Mouse (Mus musculus) megakaryocyte-erythroid progenitor cell, adult 5-6 weeks (primary cell): Measurements from ENCODE around the gene Serpinb13. TPM values are rescaled to one million over a fixed set of nuclear protein-coding genes. Genes with fewer than 3 reads are reported as not detected.
A peak's percentile ranks its signal among the peaks of the same experiment; 100 is the strongest.
"Not testable (repeated sequence)": the region's sequence is repeated elsewhere in the genome, so short reads cannot be mapped to it uniquely, and the experiment has no call there.

Experiments
- ATAC-seq: replicated peaks from 2 replicates; pipeline ENCODE4 v1.8.0; 2016; ENCODE audit warnings: mild to moderate bottlenecking, inconsistent platforms; ENCODE audit not compliant: severe bottlenecking, poor library complexity, low FRiP score, low TSS enrichment
- total RNA-seq, 2 experiments: library from RNA; stranded (forward) in 1 of 2; stranded (reverse) in 1 of 2; fragments of 200-1000, 215-1000 nt in 1 of 2; fragments of >200 nt in 1 of 2; fragmentation: Nextera tagmentation in 1 of 2; gene quantifications; 2 replicates each; pipeline ENCODE4 v1.2.3; 2014 to 2017

The Serpinb13 gene
- total RNA-seq (2014; fragmentation: Nextera tagmentation) (not detected in 2 replicates), total RNA-seq (2017) (not detected in 2 replicates)

DNA sequence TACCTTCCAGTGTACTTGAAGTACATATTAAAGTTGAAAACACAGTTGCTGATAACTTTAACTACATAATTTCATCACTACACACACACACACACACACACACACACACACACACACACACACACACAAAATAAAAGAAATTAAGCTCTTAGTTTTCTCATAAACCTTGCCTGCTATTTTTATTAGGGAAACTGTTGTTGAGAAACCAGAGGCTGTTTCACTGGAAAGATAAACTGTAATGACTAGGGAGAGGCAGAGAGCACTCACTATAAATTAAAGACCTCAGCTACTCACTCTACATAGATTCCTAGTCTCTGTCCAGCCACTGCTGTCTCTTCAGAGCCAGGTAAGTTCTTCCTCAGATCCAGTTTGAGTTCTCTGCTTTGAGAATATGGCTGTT, at the start of gene Serpinb13:
Gene Serpinb13 (plus strand): TSS at position 301 of the 400 bp plus-strand sequence.
- no peak for ATAC-seq

DNA sequence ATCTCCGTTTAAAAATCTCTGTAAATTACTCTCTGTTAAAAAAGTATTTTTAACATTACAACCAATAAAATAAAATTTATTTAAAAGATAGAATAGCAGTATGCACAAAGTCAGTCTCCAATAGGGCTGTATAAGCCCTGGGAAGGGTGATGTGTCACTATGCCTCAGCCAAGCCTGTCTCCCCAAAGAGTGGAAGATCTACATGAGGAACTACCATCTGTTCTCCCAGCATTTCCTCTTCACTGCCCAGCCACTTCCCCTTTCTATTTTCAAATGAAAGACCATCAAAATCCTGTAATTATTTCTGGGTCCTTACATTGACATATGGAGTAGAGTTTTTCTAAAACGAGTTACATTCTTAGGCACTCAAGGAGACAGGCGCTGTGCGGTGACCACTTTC, 48.8 kb upstream of the Serpinb13 start:
- no peak for ATAC-seq

DNA sequence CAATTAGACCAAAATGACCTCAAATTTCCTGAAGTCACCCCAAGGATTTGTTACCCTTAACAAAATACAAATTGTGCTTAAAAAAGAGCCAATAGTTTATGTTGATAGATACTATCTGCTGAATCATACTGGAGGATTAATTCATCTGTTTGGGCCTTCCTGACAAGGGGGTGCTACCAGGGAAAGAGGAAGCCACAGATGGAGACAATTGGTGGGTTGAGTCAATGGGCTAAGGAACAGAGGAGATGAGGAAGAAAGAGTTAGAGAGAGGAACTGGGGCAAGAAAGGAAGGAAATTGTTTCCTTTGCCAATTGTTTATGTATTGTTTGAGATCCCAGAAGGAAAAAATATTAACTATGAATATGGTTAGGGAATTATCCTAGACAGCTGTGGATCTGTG, 47.1 kb upstream of the Serpinb13 start:
- no peak for ATAC-seq

DNA sequence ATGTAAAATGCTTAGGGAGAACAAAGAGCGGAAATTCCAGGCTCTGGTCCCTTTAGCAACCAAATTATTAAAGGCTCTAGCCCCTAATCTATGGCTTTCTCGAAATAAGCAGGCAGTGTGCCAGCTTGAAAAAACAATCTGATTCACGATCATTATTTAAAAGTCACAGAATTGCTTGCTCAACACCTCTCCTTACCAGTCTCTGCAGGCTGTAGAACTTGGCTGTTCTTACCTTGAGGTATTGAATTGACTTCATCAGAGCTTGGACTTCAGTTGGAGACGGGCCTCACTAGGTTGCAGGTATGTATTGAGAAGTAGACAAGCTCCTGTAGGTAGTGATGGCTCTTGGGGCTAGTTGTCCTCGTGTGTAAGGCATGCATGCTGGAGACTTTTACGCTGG, 46.5 kb upstream of the Serpinb13 start, which contains the start of gene Serpinb12:
Gene Serpinb12 (plus strand): TSS at position 185 of the 400 bp plus-strand sequence.
- no peak for ATAC-seq

DNA sequence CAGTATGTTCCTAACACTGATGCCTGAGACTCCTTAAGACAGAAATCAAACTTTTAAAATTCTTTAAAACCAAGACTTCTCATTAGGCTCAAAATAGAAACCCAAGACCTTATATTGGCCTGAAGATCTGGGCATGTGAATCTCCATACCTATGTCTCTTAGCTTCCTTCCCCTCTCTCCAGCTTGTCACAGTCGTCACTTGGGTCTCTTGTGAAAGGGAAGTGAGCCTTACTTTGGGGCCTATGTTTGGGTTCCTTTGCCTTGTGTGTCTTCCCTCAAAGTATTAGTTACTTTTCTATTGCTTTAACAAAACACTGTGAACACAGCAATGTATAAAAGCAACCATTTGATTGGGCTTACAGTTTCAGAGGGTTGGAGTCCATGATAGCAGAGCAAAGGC, 33.6 kb upstream of the Serpinb13 start:
- ATAC-seq = no peak

DNA sequence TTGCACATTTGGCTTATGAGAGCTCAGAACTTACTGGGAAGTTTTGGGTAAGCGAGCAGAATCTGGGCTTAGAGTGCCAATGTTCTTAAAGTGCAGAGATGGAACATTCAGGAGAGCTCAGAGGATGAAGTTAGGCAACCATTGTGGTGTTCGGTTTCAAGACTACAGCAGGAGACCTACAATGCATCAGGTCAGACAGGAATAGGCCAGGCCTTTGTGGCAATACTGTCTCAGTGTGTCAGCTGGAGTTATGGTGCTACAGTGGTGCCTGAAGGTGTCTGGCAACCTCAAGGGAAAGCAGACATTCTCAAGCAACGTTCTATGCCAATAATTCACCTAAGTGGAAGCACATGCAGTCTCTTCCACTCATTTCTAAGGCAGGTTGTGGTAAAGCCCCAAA, 20.8 kb upstream of the Serpinb13 start:
- no peak for ATAC-seq

DNA sequence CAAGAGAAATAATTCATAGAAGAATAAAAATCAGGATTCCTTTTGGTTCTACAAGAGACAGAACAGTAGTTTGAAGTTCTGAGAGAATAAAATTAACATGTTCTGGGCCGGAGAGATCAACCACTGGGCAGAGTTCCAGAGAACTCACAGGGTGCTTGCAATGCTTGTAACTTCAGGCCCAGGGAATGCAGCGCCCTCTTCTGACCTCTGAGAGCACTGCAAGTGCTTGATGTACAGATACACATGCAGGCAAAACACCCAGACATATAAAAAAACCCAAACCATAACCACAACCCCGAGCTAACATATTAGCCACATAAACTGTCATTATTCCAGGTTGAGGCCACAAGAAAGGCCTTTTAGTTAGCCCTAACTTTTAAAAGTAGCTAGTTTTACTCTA, 19.8 kb upstream of the Serpinb13 start:
- ATAC-seq = peak; percentile 61

DNA sequence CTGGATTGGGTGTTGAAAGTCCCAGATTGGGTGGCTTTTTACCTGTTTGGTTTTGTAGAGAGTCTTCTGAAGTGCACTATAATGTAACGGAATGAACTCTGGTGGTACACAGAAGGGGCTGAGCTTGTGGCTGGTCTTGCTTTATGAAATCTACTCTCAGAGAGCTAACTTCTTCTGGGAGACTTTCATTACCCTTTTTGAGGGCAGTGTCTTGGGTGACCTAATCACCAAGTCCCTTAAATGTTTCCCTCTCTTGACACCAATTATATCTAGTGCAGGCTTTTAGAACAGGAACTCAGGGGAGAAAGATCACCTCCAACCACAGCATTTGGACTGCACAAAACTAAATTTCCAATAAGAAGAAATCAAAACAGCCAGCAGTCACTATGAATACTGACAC, 2.3 kb downstream of the Serpinb13 start:
- ATAC-seq = no peak

DNA sequence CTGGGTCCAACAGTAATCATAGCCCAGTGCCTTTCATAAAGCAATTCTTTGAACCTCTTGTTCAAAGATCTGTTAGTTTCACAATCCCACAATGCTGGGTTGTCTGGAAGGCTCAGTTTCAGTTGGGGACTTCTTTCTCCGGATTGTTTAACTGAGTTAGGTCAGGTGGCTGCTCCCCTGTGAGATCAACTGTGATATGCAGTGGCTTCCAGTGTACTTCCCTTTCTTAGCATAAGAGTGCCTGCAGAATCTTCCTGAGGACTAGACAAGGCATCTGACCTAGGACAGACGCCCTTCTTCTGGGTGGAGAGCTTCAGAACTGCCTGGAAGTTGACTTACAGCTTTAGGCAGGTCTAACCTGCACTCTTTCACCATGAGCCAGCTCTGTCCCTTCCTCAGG, 3.1 kb downstream of the Serpinb13 start:
- ATAC-seq = no peak

DNA sequence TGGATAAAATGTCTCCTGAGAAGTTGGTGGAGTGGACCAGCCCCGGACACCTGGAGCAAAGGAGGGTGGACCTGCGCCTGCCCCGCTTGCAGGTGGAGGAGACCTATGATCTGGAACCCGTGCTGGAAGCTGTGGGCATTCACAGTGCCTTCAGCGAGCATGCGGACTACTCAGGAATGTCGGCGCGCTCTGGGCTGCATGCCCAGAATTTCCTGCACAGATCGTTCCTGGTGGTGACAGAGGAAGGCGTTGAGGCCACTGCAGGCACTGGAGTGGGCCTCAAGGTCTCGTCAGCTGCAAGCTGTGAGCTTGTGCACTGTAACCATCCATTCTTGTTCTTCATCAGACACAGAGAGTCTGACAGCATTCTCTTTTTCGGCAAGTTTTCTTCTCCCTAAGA, 19.6 kb downstream of the Serpinb13 start:
- ATAC-seq = no peak

DNA sequence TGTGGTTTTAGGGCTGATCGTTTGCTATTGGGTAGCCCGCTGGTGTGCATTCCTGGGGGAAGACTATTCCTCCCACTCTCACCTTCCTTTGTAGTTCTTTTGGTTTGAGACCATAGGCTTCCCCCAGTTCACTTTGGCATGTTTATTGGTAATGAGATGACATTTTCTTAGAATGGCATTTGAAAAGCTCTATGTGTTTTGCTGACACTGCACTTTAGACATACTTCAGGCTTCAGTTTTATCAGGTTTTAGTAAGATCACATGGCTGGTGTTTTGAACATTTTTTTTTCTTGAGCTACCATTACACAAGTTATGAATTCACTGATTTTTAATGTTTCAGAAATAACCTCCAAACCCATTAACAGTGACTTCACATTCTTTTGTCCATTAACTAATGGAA, 21.0 kb downstream of the Serpinb13 start:
- no peak for ATAC-seq

DNA sequence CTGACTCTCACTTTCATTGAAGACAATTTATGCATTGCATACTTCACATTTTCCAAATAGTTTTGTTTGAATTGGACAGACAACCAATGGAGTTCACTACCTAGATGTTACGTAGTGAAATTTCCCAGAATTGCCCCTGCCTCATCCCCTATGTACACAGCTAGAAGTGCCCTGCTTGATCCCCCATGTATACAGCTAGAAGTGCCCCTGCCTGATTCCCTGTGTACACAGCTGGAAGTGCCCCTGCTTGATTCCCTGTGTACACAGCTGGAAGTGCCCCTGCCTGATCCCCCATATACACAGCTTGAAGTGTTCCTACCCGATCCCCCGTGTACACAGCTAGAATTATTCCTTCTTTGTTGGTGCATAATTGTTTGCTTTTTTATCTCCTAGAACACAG, 25.5 kb downstream of the Serpinb13 start:
- no peak for ATAC-seq

DNA sequence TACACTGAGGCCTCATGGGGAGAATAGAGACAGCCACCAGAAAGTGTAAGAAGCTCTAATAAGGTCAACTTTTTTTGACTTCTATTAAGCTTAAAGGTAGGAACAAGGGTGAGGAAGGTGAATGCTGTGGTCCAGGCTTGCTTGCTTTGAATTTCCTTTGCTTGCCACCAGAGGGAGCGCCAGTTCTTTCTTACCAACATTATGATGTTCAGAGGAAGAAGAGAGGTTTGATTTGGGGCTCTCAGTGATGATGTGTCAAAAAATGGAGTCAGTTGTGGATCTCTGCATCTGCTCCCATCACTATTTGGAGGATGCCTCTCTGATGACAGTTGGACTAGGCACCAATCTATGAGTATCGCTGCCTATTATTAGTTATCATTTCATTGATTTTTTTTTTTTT, 33.7 kb downstream of the Serpinb13 start:
- peak; percentile 70; the same call in 1 of the 2 replicates for ATAC-seq

DNA sequence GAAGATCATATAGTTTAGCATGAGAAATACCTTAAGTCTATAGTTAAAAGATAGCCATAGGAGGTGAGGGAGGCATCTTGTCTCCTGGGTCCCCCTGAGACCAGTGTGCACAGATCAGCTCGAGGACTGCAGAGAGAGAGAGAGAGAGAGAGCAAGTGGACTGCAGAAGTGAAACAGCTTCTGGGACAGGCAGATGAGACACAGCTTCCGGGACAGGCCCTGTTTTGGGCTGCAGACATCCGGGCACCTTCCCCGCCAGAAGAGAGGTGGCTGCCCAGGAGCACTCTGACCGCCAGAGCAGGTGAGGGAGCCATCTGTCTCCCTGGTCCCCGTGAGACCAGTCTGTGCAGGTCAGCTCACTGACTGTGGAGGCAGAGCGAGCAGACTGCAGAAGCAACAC, 34.4 kb downstream of the Serpinb13 start:
- ATAC-seq = no peak

DNA sequence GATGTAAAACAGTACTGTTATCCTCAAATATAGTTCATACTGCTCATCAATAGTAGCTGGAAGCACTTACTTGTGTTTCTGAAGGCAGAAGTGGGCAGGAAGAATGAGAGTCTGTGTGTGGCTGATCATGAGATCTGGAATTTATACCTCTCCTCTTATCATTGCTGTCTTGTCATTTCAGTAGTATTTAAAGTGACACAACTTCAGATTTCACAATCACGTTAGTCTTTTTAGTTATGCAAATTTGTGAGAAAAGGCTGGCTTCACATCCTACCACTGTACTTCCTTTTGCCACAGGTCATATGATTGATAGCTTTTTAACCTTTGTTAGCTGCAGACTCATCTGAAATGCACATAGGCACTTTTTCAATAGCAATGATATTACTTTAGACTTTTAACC, 45.1 kb downstream of the Serpinb13 start:
- ATAC-seq = no peak

DNA sequence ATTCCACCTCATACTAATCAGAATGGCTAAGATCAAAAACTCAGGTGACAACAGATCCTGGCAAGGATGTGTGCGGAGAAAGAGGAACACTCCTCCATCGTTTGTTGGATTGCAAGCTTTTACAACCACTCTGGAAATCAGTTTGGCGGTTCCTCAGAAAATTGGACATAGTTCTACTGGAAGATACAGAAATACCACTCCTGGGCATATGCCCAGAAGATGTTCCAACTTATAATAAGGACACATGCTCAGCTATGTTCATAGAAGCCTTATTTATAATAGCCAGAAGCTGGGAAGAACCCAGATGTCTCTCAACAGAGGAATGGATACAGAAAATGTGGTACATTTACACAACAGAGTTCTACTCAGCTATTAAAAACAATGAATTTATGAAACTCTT, 53.5 kb downstream of the Serpinb13 start:
- ATAC-seq = not testable (repeated sequence)

Other genes starting within 250 kb of the Serpinb13 start
- 9.4 and 10.2 TPM in 2 replicates for gene Kdsr, start 221.3 kb upstream of the Serpinb13 start, total RNA-seq (2014; fragmentation: Nextera tagmentation)
- 31.7 and 35.8 TPM in 2 replicates for gene Kdsr, start 221.3 kb upstream of the Serpinb13 start, total RNA-seq (2017)
- gene Vps4b, start 184.3 kb upstream of the Serpinb13 start, total RNA-seq (2014; fragmentation: Nextera tagmentation) = 38.1 and 76.7 TPM in 2 replicates
- gene Vps4b, start 184.3 kb upstream of the Serpinb13 start, total RNA-seq (2017) = 68.8 and 105 TPM in 2 replicates
- not detected in 2 replicates for gene Serpinb5, start 119.8 kb upstream of the Serpinb13 start, total RNA-seq (2014; fragmentation: Nextera tagmentation)
- not detected in 2 replicates for gene Serpinb5, start 119.8 kb upstream of the Serpinb13 start, total RNA-seq (2017)
- not detected in 2 replicates for gene Serpinb12, start 46.5 kb upstream of the Serpinb13 start, total RNA-seq (2014; fragmentation: Nextera tagmentation)
- not detected in 2 replicates for gene Serpinb12, start 46.5 kb upstream of the Serpinb13 start, total RNA-seq (2017)
- gene Serpinb3a, start 71.3 kb downstream of the Serpinb13 start, total RNA-seq (2014; fragmentation: Nextera tagmentation) = not detected in 2 replicates
- not detected in 2 replicates for gene Serpinb3a, start 71.3 kb downstream of the Serpinb13 start, total RNA-seq (2017)
- gene Serpinb3d, start 102.5 kb downstream of the Serpinb13 start, total RNA-seq (2014; fragmentation: Nextera tagmentation) = not detected in 2 replicates
- gene Serpinb3d, start 102.5 kb downstream of the Serpinb13 start, total RNA-seq (2017) = not detected in 2 replicates